Mouse (Mus musculus) gastrocnemius, adult 8-10 months (tissue): Measurements from ENCODE around the gene Akap14. TPM values are rescaled to one million over a fixed set of nuclear protein-coding genes. Genes with fewer than 3 reads are reported as not detected.

Source experiments
- DNase-seq, 2 experiments: peaks; one replicate each; pipeline ENCODE4 v3.0.0; 2022; ENCODE audit warnings: low spot score in 2 of 2
- total RNA-seq, 4 experiments: library from RNA; stranded (reverse); gene quantifications; 2 replicates each; pipeline ENCODE4 v1.2.4; 2022

The Akap14 gene
- total RNA-seq, 4 experiments from 2014 or later = not detected

GRCm38 (mm10) chrX:37109526-37110192 is 59.0 kb downstream of the Akap14 start:
- DNase-seq = no peak

DNA sequence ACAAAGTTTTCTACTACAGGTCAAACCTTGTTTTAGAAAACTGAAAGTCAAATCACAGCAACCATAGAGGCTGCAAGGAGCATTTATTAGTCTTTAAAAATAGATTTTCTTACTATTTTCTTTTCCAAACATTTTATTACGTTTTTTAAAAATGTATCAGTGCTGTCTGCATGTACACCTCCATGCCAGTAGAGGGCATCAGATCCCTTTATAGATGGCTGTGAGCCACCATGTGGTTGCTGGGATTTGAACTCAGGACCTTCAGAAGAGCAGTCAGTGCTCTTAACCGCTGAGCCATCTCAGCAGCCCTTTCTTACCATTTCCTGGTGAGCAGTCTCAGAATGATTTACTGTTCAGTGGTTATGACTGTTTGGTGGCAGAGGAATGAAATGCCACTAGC is 64.8 kb downstream of the Akap14 start:
- DNase-seq = no peak

Other genes starting within 250 kb of the Akap14 start
- gene Sept6, start 177.0 kb downstream of the Akap14 start, total RNA-seq = 1 to 10 TPM in 2 of 4 experiments, under 1 TPM in 2; 0.53 to 2.0 (median 0.86) TPM
- not detected for gene Sowahd, start 120.0 kb downstream of the Akap14 start, total RNA-seq
- gene Rpl39, start 83.4 kb downstream of the Akap14 start, total RNA-seq = 100 to 1,000 TPM; 261 to 342 (median 276) TPM
- 10 to 100 TPM in 1 of 4 experiments, 1 to 10 TPM in 3; 7.2 to 10.5 (median 9.2) TPM for gene Upf3b, start 58.5 kb downstream of the Akap14 start, total RNA-seq
- 1 to 10 TPM; 7.1 to 8.8 (median 7.8) TPM for gene Nkap, start 42.0 kb downstream of the Akap14 start, total RNA-seq
- 100 to 1,000 TPM; 301 to 394 (median 354) TPM for gene Ndufa1, start 22.3 kb upstream of the Akap14 start, total RNA-seq
- 1 to 10 TPM; 2.6 to 4.4 (median 2.9) TPM for gene Rnf113a1, start 22.4 kb upstream of the Akap14 start, total RNA-seq
- gene Gm9, start 42.2 kb upstream of the Akap14 start, total RNA-seq = not detected
- not detected for gene Rhox1, start 53.4 kb upstream of the Akap14 start, total RNA-seq
- gene Rhox2a, start 76.1 kb upstream of the Akap14 start, total RNA-seq = not detected
- gene Rhox3a, start 81.1 kb upstream of the Akap14 start, total RNA-seq = not detected
- gene Rhox4a, start 96.5 kb upstream of the Akap14 start, total RNA-seq = not detected
- not detected for gene Rhox3a2, start 211.2 kb upstream of the Akap14 start, total RNA-seq
- gene Rhox4a2, start 222.0 kb upstream of the Akap14 start, total RNA-seq = not detected
- gene Rhox2b, start 243.2 kb upstream of the Akap14 start, total RNA-seq = not detected